22 mouse cellular contexts compared by ENCODE assay signal in genomic region chr11:82011411-82012193, GRCm38 (mm10). TPM values are rescaled to one million over a fixed set of nuclear protein-coding genes. Genes with fewer than 3 reads are reported as not detected.
DNase-seq lines count a peak whose midpoint lies in the region; ATAC-seq and TF ChIP-seq lines count a peak whose summit lies in the region.
"Had no signal": no experiment of that assay in that cellular context is flagged by ENCODE, and none has a peak within 500 bp of the region (broad histone marks: within the 10 kb centered on the region; RNA-seq: fewer than 3 reads in every experiment).

No protein-coding gene starts in this region.

- H3K4me1 ChIP-seq in heart, embryonic 10.5 days: peaks cover 14% of the 10 kb centered on the region; the same call in 1 of the 2 replicates
- H3K4me1 ChIP-seq in heart, postnatal 0 days (ENCODE audit: control insufficient read depth, insufficient read depth): no peaks in the 10 kb centered on the region; the same call in 1 of the 2 replicates
- H3K4me1 ChIP-seq in hindbrain, postnatal 0 days (ENCODE audit: insufficient read depth, low read length): no peaks in the 10 kb centered on the region
- H3K4me1 ChIP-seq: liver, embryonic 12.5 days had no signal

- H3K36me3 ChIP-seq in heart, embryonic 10.5 days: no peaks in the 10 kb centered on the region
- H3K36me3 ChIP-seq in heart, postnatal 0 days (replicated peaks; ENCODE audit: control insufficient read depth, insufficient read depth, low read length): no peaks in the 10 kb centered on the region
- H3K36me3 ChIP-seq in hindbrain, postnatal 0 days (ENCODE audit: insufficient read depth, low read length): no peaks in the 10 kb centered on the region
- H3K36me3 ChIP-seq: liver, embryonic 12.5 days had no signal

- no peak overlapping the region for H3K9ac ChIP-seq in heart, postnatal 0 days (replicated peaks; ENCODE audit: low read depth, low read length)
- no peak overlapping the region for H3K9ac ChIP-seq in hindbrain, postnatal 0 days (replicated peaks; ENCODE audit: low read length)
- H3K9ac ChIP-seq: liver, embryonic 12.5 days had no signal

- no peak for TF ChIP-seq CTCF in Patski (IDR thresholded peaks at IDR 0.05)
- TF ChIP-seq CTCF in heart, postnatal 0 days (IDR thresholded peaks at IDR 0.05; ENCODE audit: low read depth): no peak
- TF ChIP-seq CTCF in hindbrain, postnatal 0 days (IDR thresholded peaks at IDR 0.05; ENCODE audit: low read depth): no peak

- 42% methylated on average over 8 of the region's 8 CpGs for WGBS in heart, embryonic 10.5 days
- whole genome bisulfite sequencing in heart, postnatal 0 days: 39% methylated on average over 8 of the region's 8 CpGs
- WGBS in hindbrain, postnatal 0 days: 50% methylated on average over 8 of the region's 8 CpGs

- H3K27me3 ChIP-seq in heart, embryonic 10.5 days (ENCODE audit: insufficient read depth, poor library complexity, severe bottlenecking): no peaks in the 10 kb centered on the region
- H3K27me3 ChIP-seq in Patski: no peaks in the 10 kb centered on the region
- no peaks in the 10 kb centered on the region for H3K27me3 ChIP-seq in heart, postnatal 0 days (ENCODE audit: control insufficient read depth, insufficient read depth, low read length)
- no peaks in the 10 kb centered on the region for H3K27me3 ChIP-seq in hindbrain, postnatal 0 days (ENCODE audit: insufficient read depth, low read length)
- H3K27me3 ChIP-seq: liver, embryonic 12.5 days had no signal

- H3K9me3 ChIP-seq in heart, embryonic 10.5 days: no peaks in the 10 kb centered on the region
- H3K9me3 ChIP-seq in heart, postnatal 0 days (replicated peaks; ENCODE audit: control insufficient read depth, low read length): no peaks in the 10 kb centered on the region
- H3K9me3 ChIP-seq in hindbrain, postnatal 0 days (ENCODE audit: low read length): no peaks in the 10 kb centered on the region
- H3K9me3 ChIP-seq: liver, embryonic 12.5 days had no signal

- peak; percentile 63 for ATAC-seq in Patski
- peak; percentile 30 for ATAC-seq in heart, postnatal 0 days (ENCODE audit: insufficient read depth, low read depth)
- ATAC-seq in hindbrain, postnatal 0 days: no peak
- ATAC-seq in activated CD4-positive, CD25-positive, alpha-beta regulatory T cell, adult 4 months: no peak
- ATAC-seq: CD4-positive, CD25-positive, alpha-beta regulatory T cell, adult 4 months; liver, embryonic 12.5 days had no signal

- DNase-seq in heart, adult 11 months: peak; percentile 97
- DNase-seq in heart, embryonic 10.5 days (ENCODE audit: low spot score): no peak
- DNase-seq in 3134 (ENCODE audit: extremely low read depth, insufficient read length, low spot score) (peak; percentile 59), Patski (ENCODE audit: low read depth, low spot score) (no peak)
- DNase-seq in heart, postnatal 0 days (ENCODE audit: low spot score): peak; percentile 69
- no peak for DNase-seq in hindbrain, postnatal 0 days (ENCODE audit: low spot score)
- DNase-seq in ovary, postnatal 14 days (ENCODE audit: low spot score): no peak
- DNase-seq: cerebellum, adult 2 months; gastrocnemius, postnatal 10 days; right cerebral cortex, postnatal 14 days; thymus, postnatal 25 days had no signal

- CTCF ChIA-PET in Patski (lab: Charles Lee): no interaction called here

- no peak for TF ChIP-seq EP300 in heart, postnatal 0 days (IDR thresholded peaks at IDR 0.05; ENCODE audit: low read depth)

- in situ Hi-C loops in Patski (cut with MboI; ENCODE audit: low pct_unique_long_range_greater_than_20kb): no loop called here

- POLR2A ChIA-PET in Patski (lab: Charles Lee): interaction anchor here (1.2 kb wide), 1 partner anchor 23 kb away, joined by 6 read pairs; the partner anchor contains the start of gene Ccl2

- no peak overlapping the region for H3K4me3 ChIP-seq in heart, embryonic 10.5 days
- no peak overlapping the region for H3K4me3 ChIP-seq in heart, postnatal 0 days (ENCODE audit: low read depth, low read length)
- no peak overlapping the region for H3K4me3 ChIP-seq in hindbrain, postnatal 0 days (ENCODE audit: low read length)
- H3K4me3 ChIP-seq: liver, embryonic 12.5 days; megakaryocyte, embryonic 14.5 days had no signal

- no peak overlapping the region for H3K4me2 ChIP-seq in heart, postnatal 0 days (ENCODE audit: low read depth, low read length)
- H3K4me2 ChIP-seq in hindbrain, postnatal 0 days (ENCODE audit: low read depth, low read length): no peak overlapping the region
- H3K4me2 ChIP-seq: liver, embryonic 12.5 days had no signal

- no peak overlapping the region for H3K27ac ChIP-seq in heart, embryonic 10.5 days
- no peak overlapping the region for H3K27ac ChIP-seq in heart, postnatal 0 days (ENCODE audit: low read depth)
- H3K27ac ChIP-seq in hindbrain, postnatal 0 days: no peak overlapping the region
- H3K27ac ChIP-seq: liver, embryonic 12.5 days had no signal

RNA-seq across cellular contexts. Expression of gene Ccl2, which starts 23.8 kb away (rescaled TPM):
- polyA plus RNA-seq in heart, embryonic 10.5 days (2016; fragmentation: Nextera tagmentation; extraction: Ambion mirVana): 6.7 and 8.0 TPM in 2 replicates
- 382 TPM for polyA plus RNA-seq in Patski (2021)
- 7.2 and 11.7 TPM in 2 replicates for total RNA-seq in heart, postnatal 0 days (2014; rRNA removed; ENCODE audit: low replicate concordance)
- 8.0 and 11.5 TPM in 2 replicates for polyA plus RNA-seq in heart, postnatal 0 days (2015; fragmentation: Nextera tagmentation; extraction: Ambion mirVana)
- 0.25 TPM in 1 of 2 replicates, not detected in the other for total RNA-seq in hindbrain, postnatal 0 days (2014; rRNA removed)
- 1.5 and 1.6 TPM in 2 replicates for polyA plus RNA-seq in hindbrain, postnatal 0 days (2015; fragmentation: Nextera tagmentation; extraction: Ambion mirVana)
- not detected for polyA plus RNA-seq in activated CD4-positive, CD25-positive, alpha-beta regulatory T cell, adult 4 months (2017; shearing (Covaris generic))
- total RNA-seq: left cerebral cortex, postnatal 10 days had no signal
- polyA plus RNA-seq: CD4-positive, CD25-positive, alpha-beta regulatory T cell, adult 4 months; cerebellum, adult 2 months had no signal

RNA-seq across cellular contexts. Expression of gene Gm17268, which starts 26.8 kb away (rescaled TPM):
- polyA plus RNA-seq in heart, embryonic 10.5 days (2016; fragmentation: Nextera tagmentation; extraction: Ambion mirVana): not detected in 2 replicates
- polyA plus RNA-seq in Patski (2021): not detected
- total RNA-seq in heart, postnatal 0 days (2014; rRNA removed; ENCODE audit: low replicate concordance): not detected in 2 replicates
- polyA plus RNA-seq in heart, postnatal 0 days (2015; fragmentation: Nextera tagmentation; extraction: Ambion mirVana): not detected in 2 replicates
- total RNA-seq in hindbrain, postnatal 0 days (2014; rRNA removed): not detected in 2 replicates
- polyA plus RNA-seq in hindbrain, postnatal 0 days (2015; fragmentation: Nextera tagmentation; extraction: Ambion mirVana): not detected in 2 replicates
- not detected for polyA plus RNA-seq in activated CD4-positive, CD25-positive, alpha-beta regulatory T cell, adult 4 months (2017; shearing (Covaris generic))
- total RNA-seq: gastrocnemius, postnatal 10 days; layer of hippocampus, adult 8-10 months; left cerebral cortex, postnatal 10 days; monocyte, adult 5-6 weeks; neutrophil, adult 5-6 weeks had no signal
- polyA plus RNA-seq: CD4-positive, CD25-positive, alpha-beta regulatory T cell, adult 4 months; cerebellum, adult 2 months; forebrain, embryonic 11.5 days; hindbrain, embryonic 11.5 days; kidney, embryonic 14.5 days; liver, embryonic 12.5 days had no signal

RNA-seq across cellular contexts. Expression of gene Ccl7, which starts 33.9 kb away (rescaled TPM):
- 1.7 and 2.1 TPM in 2 replicates for polyA plus RNA-seq in heart, embryonic 10.5 days (2016; fragmentation: Nextera tagmentation; extraction: Ambion mirVana)
- polyA plus RNA-seq in Patski (2021): 9.8 TPM
- total RNA-seq in heart, postnatal 0 days (2014; rRNA removed; ENCODE audit: low replicate concordance): 0.53 and 7.3 TPM in 2 replicates
- 2.8 and 3.2 TPM in 2 replicates for polyA plus RNA-seq in heart, postnatal 0 days (2015; fragmentation: Nextera tagmentation; extraction: Ambion mirVana)
- total RNA-seq in hindbrain, postnatal 0 days (2014; rRNA removed): 0.42 TPM in 1 of 2 replicates, not detected in the other
- polyA plus RNA-seq in hindbrain, postnatal 0 days (2015; fragmentation: Nextera tagmentation; extraction: Ambion mirVana): 1.1 and 1.9 TPM in 2 replicates
- not detected for polyA plus RNA-seq in activated CD4-positive, CD25-positive, alpha-beta regulatory T cell, adult 4 months (2017; shearing (Covaris generic))
- total RNA-seq: layer of hippocampus, adult 8-10 months; left cerebral cortex, postnatal 10 days; monocyte, adult 5-6 weeks; neutrophil, adult 5-6 weeks had no signal
- polyA plus RNA-seq: CD4-positive, CD25-positive, alpha-beta regulatory T cell, adult 4 months; cerebellum, adult 2 months; hindbrain, embryonic 11.5 days had no signal

RNA-seq across cellular contexts. Expression of gene Asic2, which starts 43.3 kb away (rescaled TPM):
- polyA plus RNA-seq in heart, embryonic 10.5 days (2016; fragmentation: Nextera tagmentation; extraction: Ambion mirVana): 0.07 and 0.77 TPM in 2 replicates
- polyA plus RNA-seq in Patski (2021): 0.04 TPM
- total RNA-seq in heart, postnatal 0 days (2014; rRNA removed; ENCODE audit: low replicate concordance): not detected in 2 replicates
- polyA plus RNA-seq in heart, postnatal 0 days (2015; fragmentation: Nextera tagmentation; extraction: Ambion mirVana): not detected in 2 replicates
- 55.2 and 57.3 TPM in 2 replicates for total RNA-seq in hindbrain, postnatal 0 days (2014; rRNA removed)
- 18.3 and 19.2 TPM in 2 replicates for polyA plus RNA-seq in hindbrain, postnatal 0 days (2015; fragmentation: Nextera tagmentation; extraction: Ambion mirVana)
- polyA plus RNA-seq in activated CD4-positive, CD25-positive, alpha-beta regulatory T cell, adult 4 months (2017; shearing (Covaris generic)): not detected
- total RNA-seq: monocyte, adult 5-6 weeks; neutrophil, adult 5-6 weeks had no signal
- polyA plus RNA-seq: CD4-positive, CD25-positive, alpha-beta regulatory T cell, adult 4 months had no signal

RNA-seq across cellular contexts. Expression of gene Ccl11, which starts 46.0 kb away (rescaled TPM):
- polyA plus RNA-seq in heart, embryonic 10.5 days (2016; fragmentation: Nextera tagmentation; extraction: Ambion mirVana): not detected in 2 replicates
- not detected for polyA plus RNA-seq in Patski (2021)
- total RNA-seq in heart, postnatal 0 days (2014; rRNA removed; ENCODE audit: low replicate concordance): not detected in 2 replicates
- 0.18 and 0.20 TPM in 2 replicates for polyA plus RNA-seq in heart, postnatal 0 days (2015; fragmentation: Nextera tagmentation; extraction: Ambion mirVana)
- 0.16 and 0.58 TPM in 2 replicates for total RNA-seq in hindbrain, postnatal 0 days (2014; rRNA removed)
- polyA plus RNA-seq in hindbrain, postnatal 0 days (2015; fragmentation: Nextera tagmentation; extraction: Ambion mirVana): 0.31 and 0.44 TPM in 2 replicates
- not detected for polyA plus RNA-seq in activated CD4-positive, CD25-positive, alpha-beta regulatory T cell, adult 4 months (2017; shearing (Covaris generic))
- total RNA-seq: layer of hippocampus, adult 8-10 months; monocyte, adult 5-6 weeks; neutrophil, adult 5-6 weeks had no signal
- polyA plus RNA-seq: CD4-positive, CD25-positive, alpha-beta regulatory T cell, adult 4 months; forebrain, embryonic 11.5 days; hindbrain, embryonic 11.5 days had no signal

Comparison
In these comparisons a context has a peak if more than half of its experiments do, and no peak if none do; other contexts are left out.
1. DNase-seq: peak in heart, adult 11 months (single experiment), 3134 (single experiment) and heart, postnatal 0 days (single experiment); none in heart, embryonic 10.5 days (single experiment), Patski (single experiment), hindbrain, postnatal 0 days (single experiment) and ovary, postnatal 14 days (single experiment).
2. ATAC-seq: peak in Patski (single experiment) and heart, postnatal 0 days (single experiment); none in hindbrain, postnatal 0 days (single experiment) and activated CD4-positive, CD25-positive, alpha-beta regulatory T cell, adult 4 months (single experiment).
3. RNA of gene Ccl2, which starts 23.8 kb away (polyA plus RNA-seq): 382 TPM in Patski (single experiment); 8.0 to 11.5 TPM in heart, postnatal 0 days, 6.7 to 8.0 TPM in heart, embryonic 10.5 days, 1.5 to 1.6 TPM in hindbrain, postnatal 0 days and not detected in activated CD4-positive, CD25-positive, alpha-beta regulatory T cell, adult 4 months; every median in the first group is over 10 times any median in the second.